Mouse (Mus musculus) adrenal gland, adult 18-20 months (tissue): ENCODE measurements around the gene Haghl. TPM values are rescaled to one million over a fixed set of nuclear protein-coding genes. Genes with fewer than 3 reads are reported as not detected.
"Not testable (repeated sequence)": the region's sequence is repeated elsewhere in the genome, so short reads cannot be mapped to it uniquely, and the experiment has no call there.

Experiments used
- DNase-seq, 2 experiments: peaks; one replicate each; pipeline ENCODE4 v3.0.0; 2021 to 2022; ENCODE audit warnings: low spot score in 2 of 2
- microRNA-seq, 2 experiments: library from miRNA; unstranded; fragments of <30 nt; microRNA quantifications; one replicate each; pipeline ENCODE4 v1.2.0; 2021; ENCODE audit warnings: borderline number of aligned reads in 2 of 2
- total RNA-seq, 2 experiments: library from RNA; stranded (reverse); gene quantifications; 1 replicate in 1 of 2; 2 replicates in 1 of 2; pipeline ENCODE4 v1.2.3; 2021

Gene Haghl
- total RNA-seq, 2 experiments from 2014 or later, result 17.4 to 23.7 TPM

GRCm38 (mm10) chr17:25748238-25748637 is 37.2 kb downstream of the Haghl start:
- no peak for DNase-seq

- DNase-seq, result no peak
Observed at GRCm38 (mm10) chr17:25744311-25744710, 41.2 kb downstream of the Haghl start.

- peak; percentile 42 to 67 for DNase-seq
Observed at GRCm38 (mm10) chr17:25743831-25744230, 41.6 kb downstream of the Haghl start.

GRCm38 (mm10) chr17:25741471-25741870 is 44.0 kb downstream of the Haghl start:
- DNase-seq, result not testable (repeated sequence)

GRCm38 (mm10) chr17:25738861-25739260 is 46.6 kb downstream of the Haghl start:
- DNase-seq, result no peak

GRCm38 (mm10) chr17:25735745-25736144 is 49.7 kb downstream of the Haghl start, which contains the start of gene Mslnl:
Gene Mslnl, plus strand, starts transcription at chr17:25736042.
- no peak for DNase-seq

- no peak for DNase-seq
Observed at GRCm38 (mm10) chr17:25735246-25735645, 50.2 kb downstream of the Haghl start.

- peak; percentile 83 to 88 for DNase-seq
Observed at GRCm38 (mm10) chr17:25732082-25732481, 53.4 kb downstream of the Haghl start.

Small RNAs within 50 kb of the gene (microRNA-seq; reads per million reads assigned to microRNA genes)
- gene Gm25083, result 0 reads per million in 2 experiments
- 1.9 to 2.4 reads per million in 2 experiments for gene Mir3082
- gene Mir6966, result 0 to 1.4 reads per million in 2 experiments

Other genes with a start within 250 kb of the Haghl start
- 1 to 10 TPM in 1 of 2 experiments, under 1 TPM in 1; 0.73 to 1.6 TPM for gene Sox8, start 215.0 kb downstream of the Haghl start, total RNA-seq
- 10 to 100 TPM; 36.9 to 38.7 TPM for gene Lmf1, start 206.6 kb downstream of the Haghl start, total RNA-seq
- 1 to 10 TPM in 1 of 2 experiments, not detected in 1; 1.1 TPM for gene Gng13, start 68.5 kb downstream of the Haghl start, total RNA-seq
- gene Chtf18, start 58.3 kb downstream of the Haghl start, total RNA-seq, result 1 to 10 TPM; 2.6 to 2.7 TPM
- gene Rpusd1, start 58.0 kb downstream of the Haghl start, total RNA-seq, result 10 to 100 TPM; 10.2 to 12.8 TPM
- gene Mslnl, start 49.6 kb downstream of the Haghl start, total RNA-seq, result not detected
- 10 to 100 TPM in 1 of 2 experiments, 1 to 10 TPM in 1; 6.5 to 11.5 TPM for gene Msln, start 31.3 kb downstream of the Haghl start, total RNA-seq
- gene Narfl, start 11.9 kb downstream of the Haghl start, total RNA-seq, result 10 to 100 TPM; 35.8 to 37.1 TPM
- gene Ccdc78, start 907 bp upstream of the Haghl start, total RNA-seq, result not detected
- gene Fam173a, start 7.2 kb upstream of the Haghl start, total RNA-seq, result 10 to 100 TPM; 78.0 to 89.1 TPM
- 1 to 10 TPM in 1 of 2 experiments, not detected in 1; 1.4 TPM for gene AC134908.4, start 10.0 kb upstream of the Haghl start, total RNA-seq
- 10 to 100 TPM; 23.7 to 25.7 TPM for gene Metrn, start 11.5 kb upstream of the Haghl start, total RNA-seq
- 10 to 100 TPM; 20.3 to 61.4 TPM for gene Fbxl16, start 23.4 kb upstream of the Haghl start, total RNA-seq
- gene Wdr24, start 38.0 kb upstream of the Haghl start, total RNA-seq, result 10 to 100 TPM; 15.7 to 20.2 TPM
- gene Jmjd8, start 43.2 kb upstream of the Haghl start, total RNA-seq, result 100 to 1,000 TPM in 1 of 2 experiments, 10 to 100 TPM in 1; 89.7 to 107 TPM
- gene Stub1, start 47.7 kb upstream of the Haghl start, total RNA-seq, result 100 to 1,000 TPM; 142 to 175 TPM
- gene Rhbdl1, start 51.6 kb upstream of the Haghl start, total RNA-seq, result 10 to 100 TPM; 13.6 to 18.4 TPM
- 10 to 100 TPM in 1 of 2 experiments, 1 to 10 TPM in 1; 9.3 to 13.1 TPM for gene Gm20683, start 56.1 kb upstream of the Haghl start, total RNA-seq
- 100 to 1,000 TPM; 110 TPM for gene Rhot2, start 59.2 kb upstream of the Haghl start, total RNA-seq
- 10 to 100 TPM; 16.7 to 18.0 TPM for gene Wdr90, start 75.8 kb upstream of the Haghl start, total RNA-seq
- 100 to 1,000 TPM; 302 to 373 TPM for gene Mcrip2, start 83.1 kb upstream of the Haghl start, total RNA-seq
- gene Mettl26, start 89.4 kb upstream of the Haghl start, total RNA-seq, result 100 to 1,000 TPM in 1 of 2 experiments, 10 to 100 TPM in 1; 97.4 to 106 TPM
- gene Wfikkn1, start 95.2 kb upstream of the Haghl start, total RNA-seq, result 1 to 10 TPM in 1 of 2 experiments, under 1 TPM in 1; 0.93 to 2.0 TPM
- gene Rab40c, start 134.1 kb upstream of the Haghl start, total RNA-seq, result 10 to 100 TPM; 20.6 to 32.6 TPM
- gene Pigq, start 159.3 kb upstream of the Haghl start, total RNA-seq, result 100 to 1,000 TPM; 110 to 111 TPM
- gene Nhlrc4, start 159.3 kb upstream of the Haghl start, total RNA-seq, result not detected
- gene A930017K11Rik, start 166.9 kb upstream of the Haghl start, total RNA-seq, result not detected
- gene Capn15, start 200.1 kb upstream of the Haghl start, total RNA-seq, result 10 to 100 TPM; 22.6 to 24.4 TPM